Mouse (Mus musculus) heart, adult 10 weeks (tissue): ENCODE results near the gene Gm28490. TPM values are rescaled to one million over a fixed set of nuclear protein-coding genes. Genes with fewer than 3 reads are reported as not detected.

Experiments
- polyA plus RNA-seq: library from polyadenylated mRNA; stranded (reverse); fragments of 350-450 nt; fragmentation: Illumina TruSeq; extraction: RNeasy Lipid Tissue Mini Kit (QIAGEN cat#74804); gene quantifications from one replicate; pipeline ENCODE4 v1.2.3, GENCODE M21; 2014; ENCODE audit warnings: low read depth, low replicate concordance

Gene Gm28490
- not detected for polyA plus RNA-seq

GRCm38 (mm10) chrY:31634656-31635055, at the start of gene Gm28490:
TSS of gene Gm28490 (minus strand) at chrY:31634756.

